In genomic region chr12:104908986-104909385, GRCm38 (mm10) we compare ENCODE assay signal across 23 mouse cellular contexts. TPM values are rescaled to one million over a fixed set of nuclear protein-coding genes. Genes with fewer than 3 reads are reported as not detected.
DNase-seq lines count a peak whose midpoint lies in the region; ATAC-seq and TF ChIP-seq lines count a peak whose summit lies in the region.
"Had no signal": no experiment of that assay in that cellular context is flagged by ENCODE, and none has a peak within 500 bp of the region (broad histone marks: within the 10 kb centered on the region; RNA-seq: fewer than 3 reads in every experiment).

No protein-coding gene starts in this region.

- 0 out of 2 replicates have a peak, but pooled peaks have one; percentile 48 for ATAC-seq in hindbrain, embryonic 11.5 days (ENCODE audit: low FRiP score)
- no peak for ATAC-seq in hindbrain, postnatal 0 days
- 0 out of 2 replicates have a peak, but pooled peaks have one; percentile 9 for ATAC-seq in neural tube, embryonic 12.5 days (ENCODE audit: low FRiP score, low read depth)
- ATAC-seq in neural tube, embryonic 15.5 days (ENCODE audit: low FRiP score): no peak
- ATAC-seq: intestine, postnatal 0 days had no signal

- H3K4me2 ChIP-seq in hindbrain, embryonic 11.5 days (replicated peaks; ENCODE audit: low read depth, low read length): no peak overlapping the region
- H3K4me2 ChIP-seq in hindbrain, postnatal 0 days (ENCODE audit: low read depth, low read length): no peak overlapping the region
- H3K4me2 ChIP-seq in neural tube, embryonic 12.5 days (replicated peaks): no peak overlapping the region
- H3K4me2 ChIP-seq in neural tube, embryonic 15.5 days: no peak overlapping the region
- H3K4me2 ChIP-seq: embryonic facial prominence, embryonic 12.5 days; limb, embryonic 15.5 days; lung, embryonic 14.5 days; neural tube, embryonic 13.5 days had no signal

- peaks cover 4% of the 10 kb centered on the region; the same call in 1 of the 2 replicates for H3K27me3 ChIP-seq in hindbrain, embryonic 11.5 days (ENCODE audit: control insufficient read depth, insufficient read depth, low read length)
- no peaks in the 10 kb centered on the region for H3K27me3 ChIP-seq in hindbrain, postnatal 0 days (ENCODE audit: insufficient read depth, low read length)
- H3K27me3 ChIP-seq in neural tube, embryonic 12.5 days (replicated peaks): no peaks in the 10 kb centered on the region
- 0 out of 2 replicates have a peak, but pooled peaks cover 3% of the 10 kb centered on the region for H3K27me3 ChIP-seq in neural tube, embryonic 15.5 days (replicated peaks)
- H3K27me3 ChIP-seq: embryonic facial prominence, embryonic 12.5 days had no signal

- peak; percentile 33 for DNase-seq in embryo, embryonic 9.5 days (ENCODE audit: extremely low spot score)
- DNase-seq in embryo, embryonic 10.5 days (ENCODE audit: low spot score): no peak
- DNase-seq in hindbrain, embryonic 11.5 days (ENCODE audit: low spot score): no peak
- DNase-seq in hindbrain, postnatal 0 days (ENCODE audit: low spot score): no peak
- DNase-seq in frontal cortex, postnatal 10 days (ENCODE audit: low spot score in 2 of 2): no peak
- DNase-seq: adrenal gland, postnatal 36 days; cerebellum, adult 9-10 months; gastrocnemius, postnatal 10 days; heart, postnatal 4 days; lung, embryonic 14.5 days; thymus, adult 18-20 months; thymus, postnatal 36 days had no signal

- WGBS in hindbrain, embryonic 11.5 days: 50% methylated on average over 5 of the region's 5 CpGs
- 56% methylated on average over 5 of the region's 5 CpGs for WGBS in hindbrain, postnatal 0 days
- 55% methylated on average over 5 of the region's 5 CpGs for WGBS in neural tube, embryonic 12.5 days
- WGBS in neural tube, embryonic 15.5 days: 69% methylated on average over 5 of the region's 5 CpGs

- TF ChIP-seq CTCF in hindbrain, postnatal 0 days (IDR thresholded peaks at IDR 0.05; ENCODE audit: low read depth): no peak

- peaks cover 3% of the 10 kb centered on the region; the same call in 1 of the 2 replicates for H3K9me3 ChIP-seq in hindbrain, embryonic 11.5 days (ENCODE audit: control insufficient read depth, low read length)
- no peaks in the 10 kb centered on the region for H3K9me3 ChIP-seq in hindbrain, postnatal 0 days (ENCODE audit: low read length)
- H3K9me3 ChIP-seq in neural tube, embryonic 12.5 days: no peaks in the 10 kb centered on the region
- no peaks in the 10 kb centered on the region for H3K9me3 ChIP-seq in neural tube, embryonic 15.5 days (replicated peaks)
- H3K9me3 ChIP-seq: embryonic facial prominence, embryonic 12.5 days; heart, embryonic 10.5 days; limb, embryonic 15.5 days; neural tube, embryonic 13.5 days had no signal

- H3K27ac ChIP-seq in hindbrain, embryonic 11.5 days (ENCODE audit: low read depth, low read length): no peak overlapping the region
- H3K27ac ChIP-seq in hindbrain, postnatal 0 days: no peak overlapping the region
- H3K27ac ChIP-seq in neural tube, embryonic 12.5 days: no peak overlapping the region
- H3K27ac ChIP-seq in neural tube, embryonic 15.5 days (replicated peaks): no peak overlapping the region
- H3K27ac ChIP-seq: heart, embryonic 10.5 days; left cerebral cortex, adult 2 months; limb, embryonic 15.5 days; liver, embryonic 14.5 days; neural tube, embryonic 13.5 days had no signal

- no peaks in the 10 kb centered on the region for H3K36me3 ChIP-seq in hindbrain, embryonic 11.5 days (ENCODE audit: control insufficient read depth, insufficient read depth, low read length)
- H3K36me3 ChIP-seq in hindbrain, postnatal 0 days (ENCODE audit: insufficient read depth, low read length): no peaks in the 10 kb centered on the region
- H3K36me3 ChIP-seq in neural tube, embryonic 12.5 days: no peaks in the 10 kb centered on the region
- no peaks in the 10 kb centered on the region for H3K36me3 ChIP-seq in neural tube, embryonic 15.5 days
- H3K36me3 ChIP-seq: embryonic facial prominence, embryonic 12.5 days; heart, embryonic 10.5 days; limb, embryonic 15.5 days; neural tube, embryonic 13.5 days had no signal

- no peak overlapping the region for H3K4me3 ChIP-seq in hindbrain, embryonic 11.5 days (ENCODE audit: low read depth, low read length)
- H3K4me3 ChIP-seq in hindbrain, postnatal 0 days (ENCODE audit: low read length): no peak overlapping the region
- H3K4me3 ChIP-seq in neural tube, embryonic 12.5 days: no peak overlapping the region
- no peak overlapping the region for H3K4me3 ChIP-seq in neural tube, embryonic 15.5 days (replicated peaks)
- H3K4me3 ChIP-seq: embryonic facial prominence, embryonic 12.5 days; erythroblast, embryonic 14.5 days; heart, embryonic 10.5 days; left cerebral cortex, adult 2 months; limb, embryonic 15.5 days; neural tube, embryonic 13.5 days had no signal

- no peak overlapping the region for H3K9ac ChIP-seq in hindbrain, embryonic 11.5 days (ENCODE audit: low read depth, low read length)
- H3K9ac ChIP-seq in hindbrain, postnatal 0 days (replicated peaks; ENCODE audit: low read length): no peak overlapping the region
- H3K9ac ChIP-seq in neural tube, embryonic 12.5 days: no peak overlapping the region
- no peak overlapping the region for H3K9ac ChIP-seq in neural tube, embryonic 15.5 days (replicated peaks)
- H3K9ac ChIP-seq: embryonic facial prominence, embryonic 12.5 days; limb, embryonic 15.5 days; liver, embryonic 14.5 days; lung, embryonic 14.5 days; neural tube, embryonic 13.5 days had no signal

- H3K4me1 ChIP-seq in hindbrain, embryonic 11.5 days (replicated peaks; ENCODE audit: control insufficient read depth, insufficient read depth, low read length): peaks cover 14% of the 10 kb centered on the region
- H3K4me1 ChIP-seq in hindbrain, postnatal 0 days (ENCODE audit: insufficient read depth, low read length): 0 out of 2 replicates have a peak, but pooled peaks cover 6% of the 10 kb centered on the region
- peaks cover 29% of the 10 kb centered on the region for H3K4me1 ChIP-seq in neural tube, embryonic 12.5 days
- H3K4me1 ChIP-seq in neural tube, embryonic 15.5 days: peaks cover 11% of the 10 kb centered on the region; the same call in 1 of the 2 replicates

RNA-seq across cellular contexts. Expression of gene Clmn, which starts 44.1 kb away (rescaled TPM):
- polyA plus RNA-seq in hindbrain, embryonic 11.5 days (2014; fragmentation: Nextera tagmentation; extraction: Ambion mirVana): 2.8 and 4.3 TPM in 2 replicates
- total RNA-seq in hindbrain, postnatal 0 days (2014; rRNA removed): 2.6 and 3.1 TPM in 2 replicates
- 1.7 and 2.6 TPM in 2 replicates for polyA plus RNA-seq in hindbrain, postnatal 0 days (2015; fragmentation: Nextera tagmentation; extraction: Ambion mirVana)
- 2.0 TPM in 2 replicates for polyA plus RNA-seq in neural tube, embryonic 12.5 days (2016; fragmentation: Nextera tagmentation; extraction: Ambion mirVana)
- 1.3 and 1.6 TPM in 2 replicates for polyA plus RNA-seq in neural tube, embryonic 15.5 days (2015; fragmentation: Nextera tagmentation; extraction: Ambion mirVana)
- total RNA-seq: monocyte, adult 5-6 weeks had no signal

Comparison
In these comparisons a context has a peak if more than half of its experiments do, and no peak if none do; other contexts are left out.
1. ATAC-seq: peak in hindbrain, embryonic 11.5 days (single experiment) and neural tube, embryonic 12.5 days (single experiment); none in hindbrain, postnatal 0 days (single experiment) and neural tube, embryonic 15.5 days (single experiment).